Mouse (Mus musculus) heart, adult 8-10 months (tissue): ENCODE results near the gene Irgc1. TPM values are rescaled to one million over a fixed set of nuclear protein-coding genes. Genes with fewer than 3 reads are reported as not detected.

Source experiments
- DNase-seq: peaks from one replicate; pipeline ENCODE4 v3.0.0; 2022; ENCODE audit warnings: low spot score
- total RNA-seq, 4 experiments: library from RNA; stranded (reverse); gene quantifications; 2 replicates each; pipeline ENCODE4 v1.2.4; 2022

The Irgc1 gene
- total RNA-seq, 4 experiments from 2014 or later = 0.32 TPM; not detected in 3

DNA sequence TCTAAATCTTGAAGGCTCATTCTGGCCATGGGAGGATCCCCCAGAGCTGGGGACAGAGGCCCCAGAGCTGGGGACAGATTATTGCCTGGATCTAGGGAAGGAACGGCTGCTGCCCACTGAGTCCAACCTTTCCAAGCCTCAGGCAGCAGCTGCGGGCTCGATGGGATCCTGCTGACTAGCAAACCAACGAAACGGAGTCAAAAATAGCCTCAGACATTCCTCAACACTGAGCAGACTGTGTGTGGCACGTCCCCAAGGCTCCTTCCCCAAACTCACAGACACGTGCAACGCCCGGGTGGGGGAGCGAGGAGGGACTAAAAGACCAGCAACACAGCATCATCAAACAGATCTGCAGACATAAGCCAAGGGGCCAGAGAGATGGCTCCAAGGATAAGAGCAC lies 14.1 kb downstream of the Irgc1 start:
- DNase-seq = no peak

DNA sequence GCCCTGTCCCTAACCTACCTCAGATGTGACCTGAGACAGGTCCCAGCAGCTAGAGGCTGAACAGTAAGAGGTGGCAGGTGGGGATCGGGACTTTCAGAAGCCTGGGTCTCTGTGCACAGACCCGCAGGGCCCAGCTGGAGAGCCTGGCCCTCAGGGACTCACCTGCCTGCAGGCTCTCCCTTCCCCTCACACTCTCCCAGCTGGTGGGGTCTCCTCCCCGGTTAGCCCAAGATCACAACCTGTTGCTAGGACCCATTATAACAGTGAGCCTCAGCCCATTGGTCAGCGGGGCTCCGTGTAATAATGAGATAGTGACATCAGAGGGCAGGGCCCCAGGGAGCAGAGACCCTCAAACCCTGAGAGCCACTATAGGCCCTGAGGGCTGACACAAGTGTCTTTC lies 16.8 kb downstream of the Irgc1 start:
- no peak for DNase-seq

DNA sequence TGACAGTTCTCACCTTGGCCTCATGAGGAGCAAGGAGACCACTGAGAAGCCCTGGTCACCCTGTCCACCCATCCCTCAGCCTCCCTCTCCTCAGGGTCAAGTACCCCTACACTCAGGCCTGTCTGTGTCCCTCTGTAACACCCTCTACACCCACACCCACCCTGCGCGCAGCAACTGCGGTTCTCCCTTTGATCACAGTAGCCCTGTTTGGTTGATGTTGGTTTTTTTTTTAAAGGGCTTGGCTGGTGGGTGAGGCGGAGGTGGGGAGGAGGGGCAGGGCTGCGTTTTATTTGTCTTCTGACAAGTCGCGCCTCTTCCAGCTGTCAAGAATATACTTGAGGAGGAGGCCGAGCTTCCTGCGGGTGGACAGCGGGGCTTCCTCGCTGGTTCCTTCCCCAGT lies 20.4 kb downstream of the Irgc1 start:
- DNase-seq = no peak

DNA sequence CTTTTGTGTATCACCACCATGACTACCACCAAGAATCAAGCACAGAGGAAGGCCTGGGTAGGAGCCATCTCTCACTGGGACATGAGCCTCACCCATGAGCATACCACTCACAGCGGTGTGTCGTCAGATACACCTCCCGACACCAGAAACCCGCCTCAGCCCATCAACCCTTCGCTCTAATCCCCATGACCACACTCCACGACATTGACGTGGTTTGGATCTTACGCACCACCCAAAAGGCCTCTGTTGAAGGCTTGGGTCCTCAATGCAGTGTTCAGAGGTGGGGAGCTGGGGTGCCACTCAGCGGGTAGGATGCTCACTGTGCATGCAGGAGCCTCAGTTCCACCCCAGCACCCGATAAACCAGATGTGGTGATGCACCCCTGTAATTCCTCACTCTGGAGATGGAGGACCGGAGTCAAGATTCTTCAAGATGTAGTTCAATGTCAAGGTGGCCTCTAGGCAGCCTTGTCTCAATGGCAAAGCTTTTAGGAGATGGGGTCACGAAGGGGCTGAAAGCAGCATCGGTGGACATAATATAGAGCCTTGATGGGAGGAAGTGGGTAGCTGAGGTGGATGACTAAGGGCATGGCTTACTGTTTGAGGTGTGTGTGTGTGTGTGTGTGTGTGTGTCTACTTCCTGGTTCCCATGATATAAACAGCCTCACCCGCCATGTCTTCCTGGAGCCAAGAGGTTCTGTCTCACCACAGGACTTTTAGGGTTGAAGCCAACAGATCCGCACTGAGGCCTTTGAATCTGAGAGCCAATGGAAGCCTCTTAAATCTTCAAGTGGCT lies 21.3 kb downstream of the Irgc1 start:
- DNase-seq = no peak

DNA sequence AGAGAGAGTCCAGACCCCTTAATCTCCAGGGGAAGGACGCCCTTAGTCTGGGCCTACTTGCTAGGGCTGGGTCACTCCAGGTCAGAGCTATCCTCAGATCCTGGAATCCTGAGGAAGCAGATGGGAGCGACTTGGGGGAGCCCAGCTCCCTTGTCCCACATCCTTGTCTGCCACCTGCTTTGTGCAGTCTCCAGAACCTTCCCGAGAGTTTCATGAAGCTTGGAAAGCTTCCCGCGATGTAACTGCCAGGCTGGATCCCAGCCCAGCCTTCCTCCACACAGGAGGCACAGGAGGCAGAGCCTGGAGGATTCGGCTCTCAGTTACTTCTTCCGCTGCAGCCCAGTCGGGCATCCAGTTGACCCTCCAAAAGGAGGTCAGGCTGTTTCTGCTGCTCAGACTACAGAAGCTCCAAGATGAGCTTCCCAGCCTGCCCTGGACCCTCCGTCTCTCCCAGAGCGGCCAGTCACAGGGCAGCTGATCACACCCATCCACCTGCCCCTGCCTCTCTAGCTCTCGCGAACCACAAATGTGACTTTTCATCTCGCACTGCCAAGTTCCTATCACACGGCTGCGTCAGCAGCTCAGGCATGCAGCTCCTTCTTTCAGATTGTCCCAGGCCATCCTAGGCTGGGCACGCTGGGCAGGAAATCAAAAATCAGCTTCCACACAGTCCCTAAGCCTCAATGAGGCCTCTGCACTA lies 22.5 kb downstream of the Irgc1 start:
- DNase-seq = peak; percentile 20

DNA sequence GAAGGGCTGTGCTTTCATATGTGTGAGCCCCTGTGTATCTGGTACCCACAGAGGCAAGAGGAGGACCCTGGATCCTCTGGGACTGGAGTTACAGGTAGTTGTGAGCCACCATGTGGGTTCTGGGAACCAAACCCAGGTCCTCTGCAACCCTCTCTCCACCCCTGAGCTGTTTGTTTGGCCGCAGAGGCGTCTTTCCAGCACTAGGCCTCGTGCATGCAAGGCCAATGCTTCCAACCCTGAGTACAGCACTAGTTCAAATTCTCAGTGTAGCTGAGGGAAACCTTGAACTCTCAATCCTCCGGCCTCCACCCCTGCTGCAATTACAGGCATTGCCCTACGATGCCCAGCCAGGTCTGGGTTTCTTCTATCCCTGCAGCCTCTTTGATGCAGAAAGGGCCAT lies 23.4 kb downstream of the Irgc1 start:
- DNase-seq = no peak

DNA sequence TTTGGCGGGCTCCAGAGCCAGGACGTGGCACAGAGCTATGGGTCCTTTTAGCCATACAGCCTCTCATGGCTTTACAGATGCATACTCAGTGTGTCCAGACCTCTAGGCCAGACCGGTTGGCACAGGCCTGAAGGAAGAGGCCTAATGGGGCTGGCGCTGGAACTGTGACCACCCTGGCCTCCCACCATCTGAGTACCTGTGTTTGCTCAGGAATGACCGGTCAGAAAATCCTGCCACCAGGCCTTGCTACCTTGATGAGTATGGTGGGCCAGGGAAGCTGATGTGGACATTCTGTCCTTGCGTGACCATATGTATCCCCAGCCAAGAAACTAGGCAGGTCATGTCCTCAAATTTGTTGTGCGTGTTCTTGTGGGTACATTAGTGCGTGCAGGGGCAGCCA lies 24.9 kb downstream of the Irgc1 start:
- DNase-seq = no peak

DNA sequence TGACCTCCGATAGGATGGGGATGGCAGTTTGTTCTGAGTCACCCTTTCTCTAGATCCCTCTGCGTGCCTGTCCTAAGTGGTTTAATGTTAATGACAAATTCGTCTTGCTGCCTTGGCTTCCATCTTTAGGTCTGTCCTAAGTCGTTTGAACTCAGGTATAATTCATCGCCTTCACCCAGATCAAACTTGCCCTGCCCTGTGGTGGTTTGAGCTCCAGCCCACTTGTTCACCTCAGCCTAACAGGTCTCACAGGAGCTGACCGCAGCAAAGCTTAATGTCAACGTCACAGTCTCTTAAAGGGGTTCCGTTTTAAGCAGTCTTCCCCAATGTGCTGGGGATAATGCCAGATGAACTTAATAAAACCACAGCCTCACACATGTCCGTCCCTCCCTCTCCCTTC lies 26.2 kb downstream of the Irgc1 start:
- no peak for DNase-seq

DNA sequence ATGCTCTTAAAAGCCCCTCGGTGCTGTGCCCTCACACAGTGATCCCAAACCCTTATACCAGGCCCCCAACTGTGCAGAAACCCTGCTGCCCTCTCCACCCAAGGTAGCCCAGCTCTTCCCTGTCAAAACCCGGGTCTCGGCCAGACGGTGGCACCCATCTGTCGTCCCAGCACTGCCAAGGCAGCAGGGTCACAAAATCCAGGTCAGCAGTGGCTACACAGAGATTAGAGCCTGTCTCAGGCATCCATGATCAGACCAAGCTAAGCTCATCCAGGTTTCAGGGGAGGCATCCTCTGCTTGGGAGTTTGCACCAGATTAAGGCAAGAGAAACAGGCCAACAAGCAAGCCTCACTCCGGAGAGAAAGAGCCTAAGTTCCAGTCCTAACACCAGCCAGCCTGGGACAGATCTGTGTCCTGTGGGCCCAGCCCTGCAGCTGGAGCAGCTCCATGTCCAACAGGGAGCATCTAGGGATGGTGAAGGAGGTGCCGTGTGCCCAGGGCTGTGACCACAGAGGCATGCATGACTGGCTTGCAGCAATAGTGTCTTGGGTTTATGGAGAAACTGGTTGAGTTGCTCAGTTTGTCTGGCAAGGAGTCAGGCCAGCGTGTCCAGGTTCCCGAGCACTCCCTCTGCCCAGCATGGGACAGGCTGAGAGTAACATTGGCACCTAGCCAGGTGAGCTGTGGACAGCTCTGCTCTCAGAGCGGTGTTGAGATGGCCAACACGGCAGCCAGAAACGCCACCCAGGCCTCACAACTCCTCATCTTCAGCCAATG lies 28.0 kb downstream of the Irgc1 start:
- peak; percentile 46 for DNase-seq

DNA sequence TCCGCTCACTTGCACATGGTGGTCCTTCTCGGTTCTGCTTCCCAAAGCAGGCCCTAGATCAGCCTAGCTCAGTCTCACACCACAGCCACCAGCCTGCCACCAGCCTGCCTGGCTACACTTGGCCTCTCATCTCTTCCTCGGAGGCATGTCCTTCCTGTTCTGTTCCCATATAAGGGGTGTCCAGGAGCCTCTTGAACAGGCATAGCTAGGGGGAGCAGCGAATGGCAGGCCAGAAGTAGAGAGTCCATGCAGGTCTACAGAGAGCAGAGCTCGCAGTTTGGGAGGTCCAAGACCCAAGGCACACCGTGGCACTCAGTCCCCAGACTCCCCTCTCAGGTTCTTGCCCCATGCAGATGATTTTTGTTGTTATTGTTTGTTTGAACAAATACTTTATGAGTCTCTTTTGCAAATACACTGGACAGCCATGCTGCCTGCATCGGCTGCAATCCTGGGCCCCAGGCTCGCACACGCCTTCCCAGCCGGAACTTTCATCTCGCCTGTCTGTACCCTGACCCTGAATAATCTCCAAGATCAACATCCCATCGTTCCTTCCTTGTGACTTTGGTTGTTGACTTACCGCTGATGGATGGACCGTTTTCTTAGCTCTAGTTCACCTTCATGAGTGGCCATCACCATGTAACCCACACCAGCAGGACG lies 28.9 kb downstream of the Irgc1 start:
- DNase-seq = no peak

DNA sequence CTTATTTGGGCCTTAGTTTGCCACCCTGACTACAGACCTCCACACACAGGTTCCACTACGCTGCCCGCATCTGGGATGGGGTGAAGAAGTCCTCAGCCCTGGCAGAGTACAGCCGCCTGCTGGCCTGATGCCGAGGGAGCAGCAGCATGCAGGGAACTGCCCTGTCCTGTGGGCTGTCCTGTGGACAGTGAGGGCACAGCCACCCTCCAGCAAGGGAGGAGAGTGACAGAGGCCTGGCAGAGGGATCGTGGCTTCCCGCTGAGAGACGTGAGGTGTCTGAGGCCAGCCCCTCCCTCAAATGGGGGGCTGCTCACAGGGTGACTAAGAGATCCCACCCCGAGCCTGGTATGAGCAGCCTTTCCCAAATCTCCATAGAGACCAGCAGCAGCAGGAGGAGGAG lies 29.8 kb downstream of the Irgc1 start:
- no peak for DNase-seq

DNA sequence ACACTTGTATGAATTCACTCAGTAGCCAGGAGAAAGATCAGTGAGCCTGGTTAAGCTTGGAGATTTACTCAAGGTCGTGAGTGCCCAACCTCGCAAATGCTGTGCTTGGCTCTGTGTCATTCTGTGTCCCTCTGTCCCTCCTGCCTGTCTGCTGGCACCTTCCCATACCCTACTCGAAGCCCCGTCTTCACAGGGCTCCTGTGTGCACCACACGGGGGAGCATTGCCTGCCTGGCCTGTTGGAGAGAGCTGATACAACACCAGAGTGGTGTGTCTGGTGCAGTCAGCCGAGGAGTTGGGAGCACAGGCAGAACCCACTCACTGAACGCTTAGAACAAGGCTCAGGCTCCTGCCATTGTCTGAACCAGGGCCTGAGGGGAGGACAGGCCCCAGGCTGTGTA lies 30.4 kb downstream of the Irgc1 start:
- DNase-seq = no peak

DNA sequence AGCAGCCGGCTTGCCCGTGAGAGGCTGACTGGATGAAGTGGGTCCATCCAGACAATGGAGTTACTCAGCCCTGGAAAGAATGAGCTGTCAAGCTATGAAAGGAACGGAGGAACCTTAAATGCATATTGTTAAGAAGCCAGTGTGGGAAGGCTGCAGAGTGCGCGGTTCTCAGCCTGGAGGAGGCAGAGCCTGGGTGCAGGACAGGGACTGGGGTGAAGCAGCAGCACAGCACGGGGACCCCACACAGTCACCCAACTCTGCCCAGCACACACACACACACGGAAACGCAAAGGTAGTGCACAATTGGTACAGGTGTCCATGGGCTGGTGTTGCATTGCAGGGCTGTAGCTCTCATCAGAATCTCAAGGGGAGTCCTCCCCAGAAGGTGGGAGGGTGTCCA lies 32.5 kb downstream of the Irgc1 start:
- DNase-seq = no peak

DNA sequence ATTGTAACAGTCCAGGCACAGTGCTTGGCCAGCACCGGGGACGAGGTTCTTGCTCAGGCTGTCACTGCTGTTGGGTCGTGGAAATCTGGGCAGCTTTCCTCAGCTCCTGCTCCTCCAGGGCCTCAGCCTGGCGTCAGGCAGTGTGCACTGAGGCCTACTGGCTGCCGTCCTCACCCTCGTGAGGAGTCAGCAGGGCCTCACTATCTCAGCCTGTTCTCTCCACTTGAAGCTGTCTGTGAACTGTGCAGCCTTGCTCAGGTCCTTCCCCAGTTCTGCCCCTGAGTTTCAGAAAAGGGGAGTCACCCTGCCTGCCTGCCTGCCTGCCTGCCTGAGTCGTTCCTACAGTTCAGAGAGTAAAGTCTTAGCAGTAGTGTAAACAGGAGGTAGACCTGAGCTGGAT lies 36.8 kb downstream of the Irgc1 start:
- no peak for DNase-seq

DNA sequence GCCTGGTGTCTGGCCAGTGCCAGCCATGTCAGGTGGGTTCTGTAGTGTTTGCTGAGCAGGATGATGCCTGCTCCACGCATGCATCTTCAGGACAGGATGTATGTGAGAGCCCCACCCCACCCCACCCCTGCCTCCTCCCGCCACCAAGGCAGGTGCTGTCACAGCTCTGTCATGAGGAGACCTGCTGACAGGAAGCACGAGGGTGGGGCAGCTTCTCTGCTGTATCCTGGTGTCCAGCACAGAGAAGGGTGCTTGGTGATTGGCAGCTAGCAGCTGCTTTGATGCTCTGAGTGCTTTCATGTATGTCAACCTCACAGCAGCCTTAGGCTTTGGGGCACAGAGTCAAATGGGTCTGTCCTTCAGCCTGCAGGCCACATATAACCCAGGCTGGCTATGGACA lies 38.5 kb downstream of the Irgc1 start:
- no peak for DNase-seq

DNA sequence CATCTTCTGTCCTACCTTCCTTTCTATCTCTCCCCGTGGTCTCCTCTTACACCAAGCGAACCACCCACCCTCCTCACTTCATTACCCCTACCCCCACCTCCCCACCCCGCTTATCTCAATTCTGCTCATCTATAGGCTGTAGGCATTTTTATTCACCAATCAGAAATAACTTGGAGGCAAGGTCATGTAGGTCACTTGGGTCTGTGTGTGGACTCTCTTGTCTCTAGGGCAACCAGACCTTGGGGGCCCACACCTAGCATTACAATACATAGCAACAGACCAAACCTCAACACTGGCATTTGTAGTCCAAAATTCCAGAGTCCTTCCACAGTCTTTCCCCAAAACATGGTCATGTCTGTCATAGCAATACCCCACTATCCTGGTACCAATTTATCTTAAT lies 41.3 kb downstream of the Irgc1 start:
- no peak for DNase-seq

DNA sequence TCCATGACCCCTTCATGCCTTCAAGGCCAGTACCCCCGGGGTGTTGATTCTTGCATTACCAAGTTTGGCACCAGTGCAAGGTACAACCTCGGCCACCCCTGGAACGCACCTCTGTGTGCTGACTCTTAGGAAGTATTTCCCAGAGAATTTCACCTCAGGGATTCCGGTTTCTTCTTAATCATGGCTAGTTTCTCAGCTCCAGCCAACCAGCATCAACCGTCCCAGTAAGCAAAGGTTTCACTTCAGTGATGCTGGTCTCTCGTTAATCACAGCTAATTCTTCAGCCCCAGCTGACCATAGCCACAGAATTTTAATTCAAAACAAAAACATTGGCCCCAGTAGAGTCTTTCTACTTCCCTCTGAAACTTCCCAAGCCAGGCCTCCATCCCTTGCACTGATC lies 42.0 kb downstream of the Irgc1 start:
- no peak for DNase-seq

DNA sequence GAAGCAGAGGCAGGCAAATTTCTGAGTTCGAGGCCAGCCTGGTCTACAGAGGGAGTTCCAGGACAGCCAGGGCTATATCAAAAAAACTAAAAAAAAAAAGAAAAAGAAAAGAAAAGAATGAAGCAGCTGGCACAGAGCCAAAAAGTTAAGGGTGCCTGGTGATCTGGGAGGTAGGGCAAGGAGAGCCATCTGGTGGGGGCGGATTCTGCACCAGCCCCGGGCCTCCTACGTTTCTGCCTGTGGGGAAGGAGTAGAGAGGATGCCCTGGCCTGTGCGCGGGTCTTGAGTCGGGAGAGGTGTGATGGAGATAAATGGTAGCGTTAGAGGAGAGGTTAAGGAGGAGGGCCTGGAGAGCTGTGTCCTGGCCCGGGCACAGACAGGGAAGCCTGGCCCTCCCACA lies 43.9 kb downstream of the Irgc1 start:
- no peak for DNase-seq

DNA sequence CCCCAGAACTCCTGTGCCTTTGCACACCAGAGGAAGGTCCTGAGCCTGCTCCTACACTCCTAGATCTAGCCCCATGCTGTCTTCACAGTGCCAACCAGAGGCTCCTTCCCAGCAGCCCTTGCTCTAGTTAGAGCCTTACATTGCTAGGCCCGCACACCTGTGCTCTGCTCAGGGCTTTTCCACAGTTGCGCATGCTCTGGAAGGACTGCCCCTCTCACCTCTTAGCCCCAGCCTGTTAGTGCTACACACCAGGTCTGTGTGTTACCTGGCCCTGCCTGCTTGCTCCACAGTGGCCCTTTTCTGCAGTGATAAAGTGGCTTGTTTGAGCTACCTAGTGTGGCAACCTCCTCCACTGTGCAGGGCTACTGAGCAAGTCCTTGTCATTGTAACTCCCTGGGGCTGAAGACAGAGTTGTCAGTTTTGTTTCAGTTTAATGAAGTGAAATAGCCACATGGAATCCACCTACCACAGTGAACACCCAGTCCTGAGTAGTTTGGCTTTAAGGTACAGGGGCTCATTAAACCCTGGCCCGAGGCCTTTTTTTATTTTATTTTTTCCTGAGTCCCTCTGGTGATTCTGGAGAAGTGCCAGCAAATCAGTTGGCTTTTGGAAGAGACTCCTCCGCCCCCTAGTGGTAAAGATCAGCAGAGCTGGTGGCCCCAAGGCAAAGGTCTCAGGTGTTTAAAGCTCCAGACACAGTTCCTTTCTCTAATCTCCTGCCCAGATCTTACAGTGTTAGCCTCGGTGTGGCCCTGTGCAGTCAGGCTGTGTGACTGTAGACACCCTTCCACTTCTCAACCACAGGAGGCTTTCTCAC lies 45.4 kb downstream of the Irgc1 start:
- peak; percentile 66 for DNase-seq

DNA sequence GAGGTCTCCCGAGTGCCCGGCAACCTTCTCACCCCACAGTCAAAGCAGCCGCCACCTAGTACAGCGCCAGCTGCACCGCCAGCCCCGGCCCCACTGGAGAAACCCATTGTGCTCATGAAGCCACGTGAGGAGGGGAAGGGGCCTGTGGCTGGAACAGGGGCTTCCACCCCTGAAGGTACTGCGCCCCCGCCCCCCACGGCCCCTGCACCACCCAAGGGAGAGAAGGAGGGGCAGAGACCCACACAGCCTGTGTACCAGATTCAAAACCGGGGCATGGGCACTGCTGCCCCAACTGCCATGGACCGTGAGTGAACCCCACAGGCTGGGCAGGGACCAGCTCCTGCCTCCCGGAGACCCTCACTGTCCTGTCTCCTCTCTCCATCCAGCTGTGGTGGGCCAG lies 46.4 kb downstream of the Irgc1 start:
- DNase-seq = no peak

DNA sequence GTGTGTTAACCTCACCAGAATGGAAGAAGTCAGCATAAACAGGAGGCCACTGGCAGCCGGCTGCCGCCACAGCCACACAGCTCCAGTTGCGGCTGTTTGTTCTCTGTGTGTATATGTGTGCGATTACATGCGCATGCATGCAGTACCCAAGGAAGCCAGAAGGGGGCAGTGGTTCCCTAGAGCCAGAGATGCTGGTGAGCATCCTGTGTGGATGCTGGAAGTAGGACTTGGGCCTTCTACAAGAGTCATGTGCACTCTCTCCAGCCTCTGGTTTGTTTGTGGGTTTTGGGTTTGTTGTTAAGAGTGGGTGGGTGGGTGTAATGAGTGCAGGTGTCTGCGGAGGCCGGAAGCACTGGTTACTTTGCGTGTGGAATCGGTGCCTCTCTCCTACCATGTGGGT lies 49.2 kb downstream of the Irgc1 start:
- no peak for DNase-seq
